Mouse (Mus musculus) limb, embryonic 12.5 days (tissue): ENCODE measurements around the gene Cdh13. TPM values are rescaled to one million over a fixed set of nuclear protein-coding genes. Genes with fewer than 3 reads are reported as not detected.
"Not testable (repeated sequence)": the region's sequence is repeated elsewhere in the genome, so short reads cannot be mapped to it uniquely, and the experiment has no call there.

Experiments
- ATAC-seq: fragments of 200-750 bp; cut with Nextera tagmentation; 2 replicates; pipeline ENCODE4 v1.8.0; 2017; ENCODE audit warnings: low read depth, moderate TSS enrichment; ENCODE audit not compliant: insufficient number of reproducible peaks, insufficient read depth, low FRiP score, low TSS enrichment
- H3K27ac ChIP-seq: fragments of 300-500 bp; sonication (generic); 2 replicates; pipeline ENCODE4 v1.5.1; 2016; ENCODE audit warnings: mild to moderate bottlenecking, moderate library complexity
- H3K27me3 ChIP-seq: fragments of 300-500 bp; sonication (generic); 2 replicates; pipeline ENCODE4 v1.6.1; 2016; ENCODE audit warnings: mild to moderate bottlenecking, moderate library complexity
- H3K36me3 ChIP-seq: fragments of 300-500 bp; sonication (generic); 2 replicates; pipeline ENCODE4 v1.6.1; 2016; ENCODE audit warnings: mild to moderate bottlenecking, moderate library complexity
- H3K4me1 ChIP-seq: fragments of 300-500 bp; sonication (generic); replicated peaks from 2 replicates; pipeline ENCODE4 v1.6.1; 2016
- H3K4me2 ChIP-seq: fragments of 300-500 bp; sonication (generic); 2 replicates; pipeline ENCODE4 v1.6.1; 2016; ENCODE audit warnings: mild to moderate bottlenecking, moderate library complexity
- H3K4me3 ChIP-seq: fragments of 300-500 bp; sonication (generic); replicated peaks from 2 replicates; pipeline ENCODE4 v1.5.1; 2016; ENCODE audit warnings: mild to moderate bottlenecking
- H3K9ac ChIP-seq: fragments of 300-500 bp; sonication (generic); replicated peaks from 2 replicates; pipeline ENCODE4 v1.6.1; 2016; ENCODE audit warnings: mild to moderate bottlenecking, moderate library complexity
- H3K9me3 ChIP-seq: fragments of 300-500 bp; sonication (generic); 2 replicates; pipeline ENCODE4 v1.6.1; 2016; ENCODE audit warnings: mild to moderate bottlenecking, moderate library complexity
- WGBS: fragments of 180-500 bp; shearing (Covaris S2); methylation state at CpG from one replicate; pipeline ENCODE4 v1.1.7; 2016; 5-methylcytosine and 5-hydroxymethylcytosine counted together
- polyA plus RNA-seq: library from polyadenylated mRNA; unstranded; fragments of >200 nt; fragmentation: Nextera tagmentation; extraction: Ambion mirVana; gene quantifications from 2 replicates; pipeline ENCODE4 v1.2.1, GENCODE M21; 2016

Gene Cdh13
- polyA plus RNA-seq, 1 experiment from 2014 or later, result 8.0 TPM

DNA sequence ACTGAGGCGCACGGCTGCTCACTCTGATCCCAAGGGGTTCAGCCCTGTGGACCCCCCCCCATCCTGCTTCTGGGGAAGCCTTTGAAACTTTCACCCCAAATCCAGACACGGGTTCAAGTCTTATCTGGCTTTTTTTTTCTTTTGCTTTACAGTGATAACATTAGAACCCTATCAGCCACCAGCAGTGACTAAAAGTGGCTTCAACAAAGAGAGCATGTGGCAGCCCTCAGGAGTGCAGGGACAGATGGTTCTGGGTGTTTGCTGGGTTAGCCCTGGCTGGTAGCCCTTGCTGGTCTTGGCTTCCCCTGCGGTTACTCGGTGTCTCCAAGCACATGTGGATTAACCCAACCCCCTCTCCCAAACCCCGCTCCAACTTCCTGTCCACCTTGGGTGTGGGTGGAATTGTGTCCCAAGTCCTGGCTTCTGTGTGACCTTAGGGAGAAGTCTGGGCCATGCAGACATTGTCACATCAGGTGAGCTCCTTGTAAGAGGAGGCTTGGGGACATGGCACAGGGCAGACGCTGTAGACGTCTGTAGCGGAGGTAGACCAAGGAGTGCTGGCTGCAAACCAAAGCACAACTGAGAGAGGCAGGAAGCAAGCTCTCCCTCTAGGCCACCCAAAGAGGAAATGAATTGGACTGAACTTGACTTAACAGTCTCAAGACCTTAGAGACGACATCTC is 1069.6 kb downstream of the Cdh13 start:
- Histone ChIP-seq H3K27ac (no peak overlapping the region), H3K27me3 (no peaks in the 10 kb centered on the region), H3K4me1 (no peaks in the 10 kb centered on the region; the same call in 1 of the 2 replicates), H3K4me3 (no peak overlapping the region), H3K9ac (no peak overlapping the region), H3K4me2 (no peak overlapping the region), H3K36me3 (peaks cover 33% of the 10 kb centered on the region), H3K9me3 (no peaks in the 10 kb centered on the region)
- ATAC-seq, result no peak
- WGBS, result 83% methylated on average over 10 of the region's 10 CpGs

- H3K36me3 ChIP-seq, result peaks cover 28% of the 10 kb centered on the region
- no peaks in the 10 kb centered on the region for H3K27me3 ChIP-seq
- H3K27ac ChIP-seq, result no peak overlapping the region
- H3K4me3 ChIP-seq, result no peak overlapping the region
- 88% methylated on average over 6 of the region's 6 CpGs for WGBS
- no peak overlapping the region for H3K4me2 ChIP-seq
- no peaks in the 10 kb centered on the region; the same call in 1 of the 2 replicates for H3K4me1 ChIP-seq
- no peak for ATAC-seq
- H3K9me3 ChIP-seq, result no peaks in the 10 kb centered on the region
- H3K9ac ChIP-seq, result no peak overlapping the region
These were observed 1070.1 kb downstream of the Cdh13 start for GRCm38 (mm10) chr8:119353659-119354023.

GRCm38 (mm10) chr8:119356631-119357030 is 1073.1 kb downstream of the Cdh13 start:
- ATAC-seq, H3K4me1 ChIP-seq, H3K27me3 ChIP-seq, H3K9me3 ChIP-seq, H3K27ac ChIP-seq, H3K4me2 ChIP-seq, H3K9ac ChIP-seq, H3K4me3 ChIP-seq, H3K36me3 ChIP-seq: not testable (repeated sequence)
- 65% methylated on average over 5 of the region's 5 CpGs for WGBS

GRCm38 (mm10) chr8:119358175-119358574 is 1074.6 kb downstream of the Cdh13 start:
- no peaks in the 10 kb centered on the region; the same call in 1 of the 2 replicates for H3K27me3 ChIP-seq
- no peak overlapping the region for H3K4me3 ChIP-seq
- no peak overlapping the region for H3K4me2 ChIP-seq
- ATAC-seq, result peak; percentile 50; the same call in 1 of the 2 replicates
- no peak overlapping the region for H3K9ac ChIP-seq
- H3K4me1 ChIP-seq, result no peaks in the 10 kb centered on the region; the same call in 1 of the 2 replicates
- H3K27ac ChIP-seq, result peak overlapping the region; percentile 17; the same call in 1 of the 2 replicates
- no peaks in the 10 kb centered on the region for H3K9me3 ChIP-seq
- no peaks in the 10 kb centered on the region for H3K36me3 ChIP-seq
- WGBS, result 41% methylated on average over 7 of the region's 7 CpGs

DNA sequence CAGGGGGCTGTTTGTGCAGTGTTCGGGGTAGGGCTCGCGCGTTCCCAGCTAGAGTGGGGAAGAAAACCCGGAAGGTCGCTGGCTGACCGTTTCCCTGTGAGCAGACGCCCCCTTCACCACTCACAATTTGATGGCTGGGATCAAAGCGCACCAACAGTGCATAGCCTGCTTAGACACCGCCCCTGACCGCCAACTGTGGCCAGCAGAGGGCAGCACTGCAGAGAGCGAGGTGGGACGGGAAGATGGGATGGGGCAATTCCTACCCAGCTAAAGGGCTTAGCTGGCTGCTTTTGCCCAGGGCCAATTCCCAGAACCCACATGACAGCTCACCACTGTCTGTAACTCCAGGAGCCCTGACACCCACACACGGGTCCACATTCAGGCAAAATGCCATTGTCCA is 1075.3 kb downstream of the Cdh13 start:
- 40% methylated on average over 14 of the region's 14 CpGs for WGBS
- Histone ChIP-seq H3K9ac (no peak overlapping the region), H3K4me1 (no peaks in the 10 kb centered on the region; the same call in 1 of the 2 replicates), H3K27me3 (no peaks in the 10 kb centered on the region; the same call in 1 of the 2 replicates), H3K36me3 (no peaks in the 10 kb centered on the region), H3K9me3 (no peaks in the 10 kb centered on the region), H3K4me3 (no peak overlapping the region), H3K27ac (no peak overlapping the region), H3K4me2 (no peak overlapping the region)
- no peak for ATAC-seq

GRCm38 (mm10) chr8:119360686-119361295 is 1077.3 kb downstream of the Cdh13 start:
- Histone ChIP-seq H3K4me1 (no peaks in the 10 kb centered on the region; the same call in 1 of the 2 replicates), H3K4me2 (no peak overlapping the region), H3K27ac (no peak overlapping the region), H3K9me3 (no peaks in the 10 kb centered on the region), H3K9ac (no peak overlapping the region), H3K36me3 (no peaks in the 10 kb centered on the region), H3K27me3 (no peaks in the 10 kb centered on the region; the same call in 1 of the 2 replicates), H3K4me3 (no peak overlapping the region)
- no peak for ATAC-seq
- WGBS, result 75% methylated on average over 8 of the region's 8 CpGs
